Mouse (Mus musculus) hindbrain, postnatal 0 days (tissue): ENCODE measurements around the gene Dapk1. TPM values are rescaled to one million over a fixed set of nuclear protein-coding genes. Genes with fewer than 3 reads are reported as not detected.

Experiments
- ATAC-seq: fragments of 200-750 bp; cut with Nextera tagmentation; 2 replicates; pipeline ENCODE4 v1.8.0; 2017; ENCODE audit warnings: mild to moderate bottlenecking, moderate TSS enrichment, moderate library complexity
- DNase-seq: peaks from one replicate; pipeline ENCODE4 v3.0.0-alpha.2; 2015; ENCODE audit warnings: low spot score
- H3K27ac ChIP-seq: fragments of 300-500 bp; sonication (generic); 2 replicates; pipeline ENCODE4 v1.5.1; 2014; ENCODE audit warnings: mild to moderate bottlenecking
- H3K27me3 ChIP-seq: fragments of 300-500 bp; sonication (generic); 2 replicates; pipeline ENCODE4 v1.6.1; 2014; ENCODE audit warnings: low read length, mixed read lengths; ENCODE audit not compliant: insufficient read depth
- H3K36me3 ChIP-seq: fragments of 300-500 bp; sonication (generic); 2 replicates; pipeline ENCODE4 v1.6.1; 2014; ENCODE audit warnings: low read length, mixed read lengths; ENCODE audit not compliant: insufficient read depth
- H3K4me1 ChIP-seq: fragments of 300-500 bp; sonication (generic); 2 replicates; pipeline ENCODE4 v1.6.1; 2014; ENCODE audit warnings: antibody characterized with exemption, low read length, mixed read lengths; ENCODE audit not compliant: insufficient read depth
- H3K4me2 ChIP-seq: fragments of 300-500 bp; sonication (generic); 2 replicates; pipeline ENCODE4 v1.6.1; 2014; ENCODE audit warnings: low read depth, mild to moderate bottlenecking, low read length, moderate library complexity, mixed read lengths
- H3K4me3 ChIP-seq: fragments of 300-500 bp; sonication (generic); 2 replicates; pipeline ENCODE4 v1.5.1; 2014; ENCODE audit warnings: low read length
- H3K9ac ChIP-seq: fragments of 300-500 bp; sonication (generic); replicated peaks from 2 replicates; pipeline ENCODE4 v1.6.1; 2014; ENCODE audit warnings: mild to moderate bottlenecking, low read length, moderate library complexity, mixed read lengths
- H3K9me3 ChIP-seq: fragments of 300-500 bp; sonication (generic); 2 replicates; pipeline ENCODE4 v1.6.1; 2016; ENCODE audit warnings: low read length, mixed read lengths
- CTCF ChIP-seq: IDR thresholded peaks from 2 replicates; pipeline ENCODE4 v1.5.1; 2016; ENCODE audit warnings: antibody characterized with exemption, control low read depth, low read depth
- WGBS: fragments of 180-500 bp; shearing (Covaris S2); extraction: QIAGEN DNeasy Blood & Tissue Kit; methylation state at CpG from one replicate; pipeline ENCODE4 v1.1.7; 2014; 5-methylcytosine and 5-hydroxymethylcytosine counted together
- polyA plus RNA-seq: library from polyadenylated mRNA; unstranded; fragments of >200 nt; fragmentation: Nextera tagmentation; extraction: Ambion mirVana; gene quantifications from 2 replicates; pipeline ENCODE4 v1.2.1, GENCODE M21; 2015
- total RNA-seq: library from RNA; depleted of rRNA; stranded (reverse); fragments of >200 nt; gene quantifications from 2 replicates; pipeline ENCODE4 v1.2.3, GENCODE M21; 2014; rRNA removed

Gene Dapk1
- total and polyA plus RNA-seq, 2 experiments from 2014 or later = 25.7 to 63.1 TPM

DNA sequence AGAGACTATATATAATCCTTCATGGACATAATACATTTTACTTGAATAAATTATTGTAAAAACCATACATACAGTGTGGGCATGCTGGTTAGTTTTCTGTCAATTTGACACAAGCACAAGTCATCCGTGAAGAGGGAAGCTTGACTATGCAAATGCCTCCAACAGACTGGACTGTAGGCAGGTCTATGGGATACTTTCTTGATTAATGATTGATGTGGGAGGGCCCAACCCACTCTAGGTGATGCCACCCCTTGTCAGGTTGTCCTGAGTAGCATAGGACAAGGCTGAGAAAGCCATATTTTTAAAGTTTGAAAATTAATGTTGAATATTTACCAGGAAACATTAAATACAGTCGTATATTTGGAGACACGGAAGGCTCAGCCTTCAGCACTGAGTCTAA lies 178.8 kb downstream of the Dapk1 start:
- Histone ChIP-seq H3K4me3 (no peak overlapping the region), H3K4me2 (no peak overlapping the region), H3K9me3 (no peaks in the 10 kb centered on the region), H3K27ac (no peak overlapping the region), H3K27me3 (no peaks in the 10 kb centered on the region), H3K36me3 (no peaks in the 10 kb centered on the region), H3K4me1 (no peaks in the 10 kb centered on the region), H3K9ac (no peak overlapping the region)
- WGBS = 85% methylated on average over 3 of the region's 3 CpGs
- DNase-seq (no peak), ATAC-seq (no peak)
- TF ChIP-seq CTCF = no peak

DNA sequence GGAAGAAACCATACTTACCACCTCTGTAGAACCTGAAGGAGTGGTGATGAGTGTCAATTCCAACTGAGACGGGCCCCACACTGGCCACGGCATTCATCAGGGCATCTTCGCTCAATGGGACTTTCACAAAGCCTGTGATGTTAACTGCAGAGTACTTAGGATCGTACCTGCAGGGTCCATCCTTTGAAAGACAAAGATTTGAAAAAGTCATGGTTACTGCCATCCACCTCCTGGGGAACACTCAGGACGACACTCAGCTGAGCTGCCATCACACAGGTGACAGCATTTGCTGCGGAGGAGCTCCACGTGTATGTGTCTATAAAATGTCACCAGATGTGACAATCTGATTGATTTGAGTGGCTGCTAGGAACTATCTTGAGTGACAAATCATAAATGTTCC lies 181.6 kb downstream of the Dapk1 start:
- WGBS = 85% methylated on average over 7 of the region's 7 CpGs
- H3K9ac ChIP-seq = no peak overlapping the region
- H3K4me2 ChIP-seq = no peak overlapping the region
- no peaks in the 10 kb centered on the region for H3K27me3 ChIP-seq
- DNase-seq = no peak
- ATAC-seq = no peak
- no peaks in the 10 kb centered on the region for H3K9me3 ChIP-seq
- TF ChIP-seq CTCF = no peak
- H3K36me3 ChIP-seq = no peaks in the 10 kb centered on the region
- no peak overlapping the region for H3K27ac ChIP-seq
- H3K4me3 ChIP-seq = no peak overlapping the region
- no peaks in the 10 kb centered on the region for H3K4me1 ChIP-seq

DNA sequence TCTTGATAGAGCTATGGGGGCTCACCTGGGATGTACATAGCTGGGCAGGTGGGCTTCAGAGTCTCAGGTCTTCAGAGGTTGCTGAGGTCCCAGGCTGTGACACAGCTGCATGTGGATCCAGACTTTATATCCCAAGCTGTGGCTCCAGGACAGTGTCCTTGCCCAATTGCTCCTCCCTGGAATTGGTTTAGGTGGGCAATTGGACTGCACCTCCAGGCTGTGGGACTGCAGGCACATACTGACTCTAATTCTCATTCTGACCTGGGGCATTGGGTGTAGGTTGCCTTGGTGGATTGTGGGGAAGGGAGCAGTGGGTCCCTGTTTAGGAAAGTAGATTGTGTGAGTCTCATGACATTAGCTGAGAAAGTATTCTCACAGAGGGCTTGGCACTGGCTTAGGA lies 184.5 kb downstream of the Dapk1 start, which contains the start of gene BC051665:
BC051665 (minus strand) TSS at position 101 of the 400 bp plus-strand sequence.
- no peak for DNase-seq

DNA sequence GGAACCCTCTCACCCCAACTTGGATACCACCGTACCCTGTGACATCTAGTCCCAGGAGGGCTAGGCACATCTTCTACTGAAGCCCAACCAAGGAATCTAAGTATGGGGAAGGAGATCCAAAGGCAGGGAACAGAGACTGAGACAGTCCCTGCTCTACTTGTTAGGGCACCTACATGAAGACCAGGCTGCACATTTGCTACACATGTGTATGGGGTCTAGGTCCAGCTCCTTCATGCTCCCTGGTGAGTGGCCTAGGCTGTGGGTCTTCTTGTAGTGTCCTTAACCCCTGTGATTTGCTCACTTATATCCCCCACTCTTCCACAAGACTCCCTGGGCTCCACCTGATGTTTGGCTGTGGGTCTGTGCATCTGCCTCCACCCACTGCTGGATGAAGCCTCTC lies 187.7 kb downstream of the Dapk1 start:
- Histone ChIP-seq H3K27me3 (no peaks in the 10 kb centered on the region), H3K9me3 (no peaks in the 10 kb centered on the region), H3K4me1 (no peaks in the 10 kb centered on the region), H3K4me3 (no peak overlapping the region), H3K27ac (no peak overlapping the region), H3K9ac (no peak overlapping the region), H3K4me2 (no peak overlapping the region), H3K36me3 (no peaks in the 10 kb centered on the region)
- TF ChIP-seq CTCF = no peak
- DNase-seq = no peak
- 80% methylated on average over 1 of the region's 1 CpGs for WGBS
- no peak for ATAC-seq

More for the DNA sequence above, 184.5 kb downstream of the Dapk1 start, which contains the start of gene BC051665:
- ATAC-seq = no peak
- no peak for TF ChIP-seq CTCF
- Histone ChIP-seq H3K36me3 (no peaks in the 10 kb centered on the region), H3K9me3 (no peaks in the 10 kb centered on the region), H3K4me1 (no peaks in the 10 kb centered on the region), H3K27ac (no peak within 1 kb of the TSS), H3K9ac (no peak within 1 kb of the TSS), H3K4me3 (no peak within 1 kb of the TSS), H3K27me3 (no peaks in the 10 kb centered on the region), H3K4me2 (no peak within 1 kb of the TSS)

DNA sequence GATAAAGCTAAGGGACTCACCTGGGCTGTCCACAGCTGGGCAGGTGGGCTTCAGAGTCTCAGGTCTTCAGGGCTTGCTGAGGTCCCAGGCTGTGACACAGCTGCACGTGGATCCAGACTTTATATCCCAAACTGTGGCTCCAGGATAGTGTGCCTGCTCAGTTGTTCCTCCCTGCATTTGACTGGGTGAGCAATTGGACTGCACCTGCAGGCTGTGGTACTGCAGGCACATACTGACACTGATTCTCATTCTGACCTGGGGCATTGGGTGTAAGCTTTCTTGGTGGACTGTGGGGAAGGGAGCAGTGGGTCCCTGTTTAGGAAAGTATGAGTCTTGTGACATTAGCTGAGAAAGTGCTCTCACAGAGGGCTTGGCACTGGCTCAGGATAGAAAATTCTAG lies 201.0 kb downstream of the Dapk1 start, which contains the start of gene Ctsll3:
Ctsll3 (minus strand) TSS at position 101 of the 400 bp plus-strand sequence.
- Histone ChIP-seq H3K9ac (no peak within 1 kb of the TSS), H3K4me3 (no peak within 1 kb of the TSS), H3K27ac (no peak within 1 kb of the TSS), H3K9me3 (no peaks in the 10 kb centered on the region), H3K4me1 (no peaks in the 10 kb centered on the region), H3K27me3 (no peaks in the 10 kb centered on the region), H3K36me3 (no peaks in the 10 kb centered on the region), H3K4me2 (no peak within 1 kb of the TSS)
- TF ChIP-seq CTCF = no peak
- 78% methylated on average over 1 of the region's 1 CpGs for WGBS
- ATAC-seq (no peak), DNase-seq (no peak)

DNA sequence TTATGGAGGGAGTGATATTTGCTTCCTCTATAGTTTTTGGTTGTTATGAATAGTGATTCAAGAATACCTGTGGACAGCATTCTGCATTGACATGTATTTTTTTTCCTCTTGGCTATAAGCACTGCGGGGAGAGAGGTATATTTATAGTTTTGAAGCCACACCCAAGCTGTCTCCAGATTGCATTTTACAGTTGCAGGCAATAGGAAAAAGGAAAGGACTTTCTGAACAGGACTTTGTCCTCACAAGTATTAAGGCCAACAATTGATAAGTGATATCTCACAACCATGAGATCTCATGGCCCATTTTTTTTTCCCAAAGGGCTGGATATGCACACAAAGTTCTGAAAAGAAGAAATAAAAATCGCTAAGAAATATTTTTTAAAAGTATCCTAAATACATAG lies 207.9 kb downstream of the Dapk1 start:
- no peak overlapping the region for H3K4me3 ChIP-seq
- DNase-seq = no peak
- no peaks in the 10 kb centered on the region for H3K27me3 ChIP-seq
- no peaks in the 10 kb centered on the region for H3K4me1 ChIP-seq
- H3K27ac ChIP-seq = no peak overlapping the region
- no peak for TF ChIP-seq CTCF
- no peak overlapping the region for H3K4me2 ChIP-seq
- H3K9ac ChIP-seq = no peak overlapping the region
- no peaks in the 10 kb centered on the region for H3K9me3 ChIP-seq
- ATAC-seq = no peak
- no peaks in the 10 kb centered on the region for H3K36me3 ChIP-seq
- WGBS = 83% methylated on average over 2 of the region's 2 CpGs

DNA sequence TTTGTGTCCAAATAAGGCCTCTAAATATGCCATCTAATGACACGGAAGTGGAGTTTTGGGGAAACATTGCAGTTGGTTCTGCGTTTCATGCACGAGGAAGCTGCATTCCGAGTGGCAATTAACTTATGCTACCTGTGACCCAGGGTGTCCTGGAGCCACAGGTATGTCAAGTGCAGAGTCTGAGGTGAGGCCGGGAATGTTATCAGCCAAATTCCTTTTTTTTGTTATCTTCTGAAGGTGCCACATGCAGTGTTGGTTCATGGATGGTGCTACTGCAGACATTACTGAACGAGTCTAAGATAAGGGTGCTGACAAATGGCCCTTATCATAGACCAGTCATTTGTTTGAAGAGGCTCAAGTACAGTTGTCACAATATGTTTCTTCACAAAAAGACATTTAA lies 211.0 kb downstream of the Dapk1 start:
- no peak for DNase-seq
- Histone ChIP-seq H3K4me1 (no peaks in the 10 kb centered on the region), H3K36me3 (no peaks in the 10 kb centered on the region), H3K27ac (no peak overlapping the region), H3K27me3 (no peaks in the 10 kb centered on the region), H3K4me2 (no peak overlapping the region), H3K9me3 (no peaks in the 10 kb centered on the region), H3K9ac (no peak overlapping the region), H3K4me3 (no peak overlapping the region)
- 89% methylated on average over 6 of the region's 6 CpGs for WGBS
- no peak for TF ChIP-seq CTCF
- no peak for ATAC-seq

Other genes with a start within 250 kb of the Dapk1 start
- gene BC051665, start 184.4 kb downstream of the Dapk1 start, total RNA-seq = not detected in 2 replicates
- gene BC051665, start 184.4 kb downstream of the Dapk1 start, polyA plus RNA-seq = not detected in 2 replicates
- not detected in 2 replicates for gene Ctsll3, start 200.9 kb downstream of the Dapk1 start, total RNA-seq
- not detected in 2 replicates for gene Ctsll3, start 200.9 kb downstream of the Dapk1 start, polyA plus RNA-seq